Mouse (Mus musculus) forebrain, embryonic 13.5 days (tissue): Measurements from ENCODE around the gene Rsph1. TPM values are rescaled to one million over a fixed set of nuclear protein-coding genes. Genes with fewer than 3 reads are reported as not detected.
A peak's percentile ranks its signal among the peaks of the same experiment; 100 is the strongest.

Experiments
- ATAC-seq: fragments of 200-750 bp; cut with Nextera tagmentation; 2 replicates; pipeline ENCODE4 v1.8.0; 2017
- H3K27ac ChIP-seq: fragments of 300-500 bp; sonication (generic); 2 replicates; pipeline ENCODE4 v1.5.1; 2015; ENCODE audit warnings: inconsistent platforms, mild to moderate bottlenecking, moderate library complexity
- H3K27me3 ChIP-seq: fragments of 300-500 bp; sonication (generic); 2 replicates; pipeline ENCODE4 v1.6.1; 2015; ENCODE audit warnings: mild to moderate bottlenecking, inconsistent platforms
- H3K36me3 ChIP-seq: fragments of 300-500 bp; sonication (generic); 2 replicates; pipeline ENCODE4 v1.6.1; 2015; ENCODE audit warnings: mild to moderate bottlenecking, inconsistent platforms; ENCODE audit not compliant: poor library complexity, severe bottlenecking
- H3K4me1 ChIP-seq: fragments of 300-500 bp; sonication (generic); 2 replicates; pipeline ENCODE4 v1.6.1; 2015; ENCODE audit warnings: inconsistent platforms
- H3K4me2 ChIP-seq: fragments of 300-500 bp; sonication (generic); 2 replicates; pipeline ENCODE4 v1.6.1; 2015; ENCODE audit warnings: inconsistent platforms, mild to moderate bottlenecking, moderate library complexity
- H3K4me3 ChIP-seq: fragments of 300-500 bp; sonication (generic); 2 replicates; pipeline ENCODE4 v1.5.1; 2015; ENCODE audit warnings: mild to moderate bottlenecking, inconsistent platforms
- H3K9ac ChIP-seq: fragments of 300-500 bp; sonication (generic); 2 replicates; pipeline ENCODE4 v1.6.1; 2015; ENCODE audit warnings: mild to moderate bottlenecking, inconsistent platforms
- H3K9me3 ChIP-seq: fragments of 300-500 bp; sonication (generic); replicated peaks from 2 replicates; pipeline ENCODE4 v1.6.1; 2016; ENCODE audit warnings: inconsistent platforms
- WGBS: fragments of 180-500 bp; shearing (Covaris S2); methylation state at CpG from one replicate; pipeline ENCODE4 v1.1.7; 2015; 5-methylcytosine and 5-hydroxymethylcytosine counted together
- polyA plus RNA-seq: library from polyadenylated mRNA; unstranded; fragments of >200 nt; fragmentation: Nextera tagmentation; extraction: Ambion mirVana; gene quantifications from 2 replicates; pipeline ENCODE4 v1.2.1, GENCODE M21; 2015

Rsph1 gene
- polyA plus RNA-seq, result 4.0 and 5.2 TPM in 2 replicates

DNA sequence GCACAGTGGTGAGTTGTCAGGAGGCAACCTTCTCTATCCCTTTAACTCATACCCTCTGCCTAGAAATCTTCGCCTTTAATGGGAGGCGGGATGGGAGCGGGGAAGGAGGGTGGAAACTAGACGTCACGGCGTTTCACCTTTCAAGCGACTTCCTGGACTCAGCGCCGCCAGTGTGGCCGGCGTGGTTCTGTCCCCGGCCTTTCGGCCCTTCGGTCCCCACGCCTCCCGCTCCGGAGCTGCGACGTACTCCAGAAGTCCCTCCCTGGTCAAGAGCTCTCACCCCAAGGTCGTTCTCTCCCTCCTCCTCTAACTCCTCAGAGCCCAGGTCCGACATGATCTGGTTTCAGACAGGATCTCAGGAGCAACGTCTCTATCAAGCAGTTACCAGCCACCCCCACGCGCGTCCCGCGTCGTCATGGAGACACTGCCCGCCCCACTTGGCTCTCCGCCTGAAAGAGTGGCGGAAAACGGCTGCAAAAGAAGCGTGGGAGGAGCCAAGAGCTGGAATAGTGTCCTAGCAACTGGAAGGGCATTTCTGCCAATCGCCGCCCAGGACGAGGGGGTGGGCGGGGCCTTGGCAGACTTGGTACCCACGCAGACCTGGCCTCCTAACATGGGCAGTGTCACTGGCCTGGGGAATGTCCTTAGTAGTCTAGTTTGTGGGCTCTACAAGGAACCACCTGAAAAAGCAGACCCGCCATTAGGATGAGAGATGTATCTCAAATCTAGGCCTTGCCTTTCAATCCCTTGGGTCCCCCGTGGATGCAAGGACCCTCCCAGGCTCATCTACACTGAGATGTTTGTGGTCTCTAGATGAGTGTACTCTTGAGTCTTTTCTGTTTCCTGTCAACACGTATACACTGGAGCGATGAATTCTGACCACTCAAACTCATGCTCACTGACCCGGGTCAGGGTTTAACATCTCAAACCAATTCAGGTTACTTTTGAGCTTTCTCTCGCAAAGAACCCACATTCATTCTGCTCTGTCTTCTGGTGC is at the start of gene Rsph1:
Rsph1 (minus strand) TSS at position 462 of the 997 bp plus-strand sequence.
- Histone ChIP-seq H3K27me3 (no peaks in the 10 kb centered on the region; the same call in 1 of the 2 replicates), H3K27ac (peak within 1 kb of the TSS; percentile 31; the same call in 1 of the 2 replicates), H3K4me2 (peak within 1 kb of the TSS; percentile 90), H3K9me3 (no peaks in the 10 kb centered on the region), H3K9ac (peak within 1 kb of the TSS; percentile 65), H3K36me3 (no peaks in the 10 kb centered on the region), H3K4me3 (peak within 1 kb of the TSS; percentile 49), H3K4me1 (peaks cover 16% of the 10 kb centered on the region)
- WGBS, result 9% methylated on average over 44 of the region's 44 CpGs
- ATAC-seq, result peak; percentile 92

GRCm38 (mm10) chr17:31326220-31326852 is 49.2 kb upstream of the Rsph1 start:
- no peak for ATAC-seq
- H3K27me3 ChIP-seq, result no peaks in the 10 kb centered on the region
- H3K36me3 ChIP-seq, result no peaks in the 10 kb centered on the region; the same call in 1 of the 2 replicates
- H3K27ac ChIP-seq, result peak overlapping the region; percentile 32; the same call in 1 of the 2 replicates
- H3K9me3 ChIP-seq, result no peaks in the 10 kb centered on the region
- no peak overlapping the region for H3K9ac ChIP-seq
- peaks cover 13% of the 10 kb centered on the region for H3K4me1 ChIP-seq
- no peak overlapping the region for H3K4me2 ChIP-seq
- no peak overlapping the region for H3K4me3 ChIP-seq
- WGBS, result 46% methylated on average over 9 of the region's 9 CpGs

DNA sequence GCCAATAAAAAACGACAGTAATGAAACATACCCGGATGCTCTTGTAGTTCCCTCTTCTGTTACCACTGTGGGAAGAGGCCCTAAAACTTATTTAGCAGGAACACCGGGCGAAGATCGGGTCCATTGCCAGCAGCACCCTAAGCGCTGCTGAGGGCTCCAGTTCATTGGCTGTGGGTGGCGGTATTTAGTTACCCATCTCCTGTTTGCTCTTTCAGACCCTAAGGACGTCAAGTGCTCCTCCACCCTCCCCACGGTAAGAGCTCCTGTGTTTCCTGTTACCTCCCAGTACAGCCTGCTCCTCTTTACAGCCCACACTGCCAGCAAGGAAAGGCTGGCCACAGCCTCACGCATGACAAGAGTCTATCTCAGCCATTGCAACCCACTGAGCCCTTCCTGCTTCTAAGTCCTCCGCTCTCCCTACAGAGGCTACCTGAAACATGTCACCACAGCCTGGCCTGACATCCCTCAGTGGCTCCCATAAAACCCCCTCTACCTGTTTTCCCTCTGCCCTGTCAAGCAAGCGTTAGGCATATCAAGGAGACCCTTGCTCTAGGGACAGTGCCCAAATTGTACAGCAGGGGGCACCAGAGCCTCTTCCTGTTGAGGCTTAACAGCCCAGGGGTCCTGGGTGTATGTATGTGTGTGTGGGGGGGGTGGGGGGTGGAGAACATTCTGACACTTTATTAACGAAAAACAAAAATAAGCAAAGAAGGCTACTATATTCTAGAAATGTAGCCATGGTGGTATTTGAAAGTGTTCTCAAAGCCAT is 48.5 kb upstream of the Rsph1 start:
- ATAC-seq, result no peak
- whole genome bisulfite sequencing, result 73% methylated on average over 13 of the region's 13 CpGs
- Histone ChIP-seq H3K36me3 (peaks cover 5% of the 10 kb centered on the region; the same call in 1 of the 2 replicates), H3K4me1 (peaks cover 13% of the 10 kb centered on the region), H3K4me2 (no peak overlapping the region), H3K27ac (no peak overlapping the region), H3K27me3 (no peaks in the 10 kb centered on the region), H3K9me3 (no peaks in the 10 kb centered on the region), H3K9ac (no peak overlapping the region), H3K4me3 (no peak overlapping the region)

- WGBS, result 92% methylated on average over 8 of the region's 8 CpGs
- no peak overlapping the region for H3K4me3 ChIP-seq
- H3K27ac ChIP-seq, result no peak overlapping the region
- H3K27me3 ChIP-seq, result no peaks in the 10 kb centered on the region
- H3K9ac ChIP-seq, result no peak overlapping the region
- no peaks in the 10 kb centered on the region for H3K9me3 ChIP-seq
- ATAC-seq, result no peak
- peaks cover 13% of the 10 kb centered on the region for H3K4me1 ChIP-seq
- peaks cover 5% of the 10 kb centered on the region; the same call in 1 of the 2 replicates for H3K36me3 ChIP-seq
- no peak overlapping the region for H3K4me2 ChIP-seq
Measured at GRCm38 (mm10) chr17:31324227-31324626, 47.0 kb upstream of the Rsph1 start.

DNA sequence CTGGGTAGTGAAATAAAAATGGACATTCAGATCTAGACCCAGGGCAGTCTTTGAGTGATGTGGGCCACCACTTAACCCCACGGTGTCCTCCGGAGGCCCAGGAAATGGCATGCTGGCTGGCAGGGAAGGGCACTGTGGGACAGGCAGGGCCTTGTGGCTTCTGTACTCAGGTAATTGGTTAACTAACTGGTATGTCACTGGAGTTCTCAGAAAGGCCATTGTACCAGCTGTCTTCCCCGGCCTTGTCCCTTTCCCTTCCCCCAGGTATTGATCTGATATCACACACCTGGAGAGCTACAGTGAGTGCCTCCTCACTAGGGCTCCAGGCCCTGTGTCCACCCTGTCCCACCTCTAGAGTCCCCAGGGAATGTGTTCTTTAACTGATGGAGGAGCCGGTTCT is 46.2 kb upstream of the Rsph1 start:
- no peak overlapping the region for H3K27ac ChIP-seq
- WGBS, result 90% methylated on average over 4 of the region's 4 CpGs
- no peaks in the 10 kb centered on the region for H3K27me3 ChIP-seq
- peaks cover 5% of the 10 kb centered on the region; the same call in 1 of the 2 replicates for H3K36me3 ChIP-seq
- no peak overlapping the region for H3K4me2 ChIP-seq
- H3K9ac ChIP-seq, result no peak overlapping the region
- no peak for ATAC-seq
- peaks cover 13% of the 10 kb centered on the region for H3K4me1 ChIP-seq
- H3K9me3 ChIP-seq, result no peaks in the 10 kb centered on the region
- no peak overlapping the region for H3K4me3 ChIP-seq

GRCm38 (mm10) chr17:31322446-31322845 is 45.3 kb upstream of the Rsph1 start:
- no peak overlapping the region for H3K4me2 ChIP-seq
- peaks cover 13% of the 10 kb centered on the region for H3K4me1 ChIP-seq
- H3K36me3 ChIP-seq, result peaks cover 5% of the 10 kb centered on the region; the same call in 1 of the 2 replicates
- H3K4me3 ChIP-seq, result no peak overlapping the region
- no peak overlapping the region for H3K9ac ChIP-seq
- no peak for ATAC-seq
- WGBS, result 87% methylated on average over 4 of the region's 4 CpGs
- H3K9me3 ChIP-seq, result no peaks in the 10 kb centered on the region
- no peak overlapping the region for H3K27ac ChIP-seq
- H3K27me3 ChIP-seq, result no peaks in the 10 kb centered on the region

DNA sequence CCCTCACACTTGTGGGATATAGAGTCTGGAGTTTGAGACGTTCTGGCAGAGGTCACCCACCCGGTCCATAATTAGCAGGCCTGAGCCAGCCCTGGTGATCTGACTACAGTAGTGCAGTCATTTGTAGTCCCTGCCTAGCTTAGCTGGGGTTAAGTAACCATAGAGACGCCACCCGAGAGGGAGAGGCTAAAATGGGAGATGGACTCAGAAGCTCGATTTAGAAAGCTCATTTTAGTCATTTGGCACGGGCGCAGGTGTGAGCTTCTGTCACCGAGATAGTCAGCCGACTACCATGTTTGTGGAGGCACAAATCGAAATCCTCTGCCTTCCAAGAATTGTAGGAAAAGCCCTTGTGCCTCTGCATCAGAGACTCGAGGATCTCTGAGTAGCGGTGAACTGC is 44.2 kb upstream of the Rsph1 start:
- WGBS, result 72% methylated on average over 12 of the region's 12 CpGs

DNA sequence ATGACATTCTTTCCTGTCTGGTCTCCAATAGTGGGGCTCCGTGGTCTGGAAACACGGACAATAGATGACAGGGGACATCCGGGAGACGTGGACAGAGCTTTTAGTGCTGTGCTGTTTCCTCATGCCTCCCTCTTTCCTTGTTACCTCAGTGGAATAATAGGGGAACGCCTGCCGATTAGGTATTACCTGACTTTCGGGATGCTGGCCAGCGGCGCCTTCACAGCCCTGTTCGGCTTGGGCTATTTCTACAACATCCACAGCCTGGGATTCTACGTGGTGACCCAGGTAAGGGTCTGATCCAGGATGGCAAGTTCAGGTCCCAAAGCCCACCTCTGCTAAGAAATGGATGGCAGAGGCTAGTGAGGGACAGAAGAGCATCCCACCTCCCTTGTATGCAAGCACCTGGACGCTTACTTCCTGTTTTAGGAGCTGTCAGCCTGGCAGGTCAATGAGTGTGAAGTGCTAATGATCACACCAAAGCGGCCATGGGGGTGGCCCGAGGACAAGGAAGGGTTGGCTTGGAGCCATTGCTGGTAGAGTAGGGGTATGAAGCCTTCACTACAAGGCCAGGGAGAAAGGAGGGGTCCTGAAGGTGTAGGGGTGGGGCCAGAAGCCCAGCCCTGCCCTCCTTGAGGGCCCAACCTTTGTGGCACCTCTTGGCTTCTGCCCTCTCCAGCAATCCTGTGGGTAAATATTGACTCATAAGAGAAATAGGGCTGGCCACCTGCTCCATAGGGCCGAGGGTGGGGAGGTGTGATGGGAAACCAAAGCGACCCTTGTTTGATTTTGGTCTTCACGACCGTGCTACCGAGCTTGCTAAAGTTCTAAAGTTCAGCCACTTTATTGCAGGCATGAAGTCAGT is 42.0 kb upstream of the Rsph1 start:
- H3K9me3 ChIP-seq, result no peaks in the 10 kb centered on the region
- H3K36me3 ChIP-seq, result peaks cover 12% of the 10 kb centered on the region
- no peak for ATAC-seq
- H3K4me3 ChIP-seq, result no peak overlapping the region
- H3K9ac ChIP-seq, result no peak overlapping the region
- H3K27ac ChIP-seq, result no peak overlapping the region
- peaks cover 13% of the 10 kb centered on the region for H3K4me1 ChIP-seq
- H3K27me3 ChIP-seq, result no peaks in the 10 kb centered on the region
- H3K4me2 ChIP-seq, result no peak overlapping the region
- 94% methylated on average over 19 of the region's 19 CpGs for WGBS

More for the DNA sequence above, 44.2 kb upstream of the Rsph1 start:
- no peak overlapping the region for H3K9ac ChIP-seq
- no peak overlapping the region for H3K27ac ChIP-seq
- H3K9me3 ChIP-seq, result no peaks in the 10 kb centered on the region
- H3K4me1 ChIP-seq, result peaks cover 4% of the 10 kb centered on the region; the same call in 1 of the 2 replicates
- no peak overlapping the region for H3K4me3 ChIP-seq
- no peak for ATAC-seq
- peaks cover 11% of the 10 kb centered on the region for H3K36me3 ChIP-seq
- no peak overlapping the region for H3K4me2 ChIP-seq
- no peaks in the 10 kb centered on the region for H3K27me3 ChIP-seq

DNA sequence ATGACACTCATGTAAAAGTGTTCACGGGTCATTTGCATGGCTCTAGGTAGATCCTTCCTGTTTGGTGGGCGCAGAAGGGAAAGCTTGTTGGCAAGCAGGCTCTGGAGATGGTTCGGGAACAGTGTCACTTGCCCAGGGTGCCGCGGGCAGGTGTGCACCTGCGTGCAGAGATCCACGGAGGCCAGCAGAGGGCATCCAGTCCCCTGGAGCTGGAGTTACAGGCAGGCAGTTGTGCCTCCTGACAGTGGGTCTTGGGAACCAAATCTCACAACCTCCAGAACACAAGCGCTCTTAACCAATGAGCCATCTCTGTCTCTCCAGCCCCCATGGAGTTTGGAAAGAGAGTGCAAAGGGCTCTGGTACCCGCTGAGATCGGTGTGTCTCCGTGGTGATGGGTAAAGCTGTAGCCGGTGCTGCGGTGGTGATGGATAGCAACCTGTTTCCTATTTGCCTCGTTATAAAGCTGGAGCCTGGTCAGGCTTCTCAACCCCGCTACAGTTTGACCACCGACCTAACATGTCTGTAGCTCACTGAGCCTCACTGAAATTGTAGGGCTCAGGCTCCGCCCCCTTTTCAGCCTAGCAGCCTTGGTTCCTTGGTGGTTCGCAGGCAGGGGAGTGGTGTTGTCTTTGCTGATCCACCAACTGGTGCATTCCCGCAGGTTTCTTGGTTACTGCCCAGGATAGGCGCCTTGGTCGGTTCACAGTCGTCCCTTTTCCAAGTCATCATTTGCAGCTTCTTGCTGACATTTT is 40.5 kb upstream of the Rsph1 start:
- Histone ChIP-seq H3K9ac (no peak overlapping the region), H3K4me3 (no peak overlapping the region), H3K27me3 (no peaks in the 10 kb centered on the region), H3K27ac (no peak overlapping the region), H3K9me3 (no peaks in the 10 kb centered on the region), H3K4me2 (no peak overlapping the region), H3K4me1 (peaks cover 13% of the 10 kb centered on the region), H3K36me3 (peaks cover 12% of the 10 kb centered on the region)
- no peak for ATAC-seq
- 49% methylated on average over 22 of the region's 22 CpGs for WGBS

GRCm38 (mm10) chr17:31316998-31317397 is 39.8 kb upstream of the Rsph1 start:
- H3K27me3 ChIP-seq, result no peaks in the 10 kb centered on the region
- ATAC-seq, result no peak
- no peak overlapping the region for H3K4me3 ChIP-seq
- no peak overlapping the region for H3K9ac ChIP-seq
- no peak overlapping the region for H3K4me2 ChIP-seq
- 94% methylated on average over 3 of the region's 3 CpGs for WGBS
- peaks cover 12% of the 10 kb centered on the region for H3K36me3 ChIP-seq
- peaks cover 13% of the 10 kb centered on the region for H3K4me1 ChIP-seq
- no peaks in the 10 kb centered on the region for H3K9me3 ChIP-seq
- no peak overlapping the region for H3K27ac ChIP-seq
